Mouse (Mus musculus) limb, embryonic 14.5 days (tissue): ENCODE measurements around the gene Chad. TPM values are rescaled to one million over a fixed set of nuclear protein-coding genes. Genes with fewer than 3 reads are reported as not detected.

Experiments
- ATAC-seq: fragments of 200-750 bp; cut with Nextera tagmentation; 2 replicates; pipeline ENCODE4 v1.8.0; 2017; ENCODE audit warnings: low read depth, moderate number of reproducible peaks, moderate TSS enrichment; ENCODE audit not compliant: low FRiP score
- DNase-seq: peaks from one replicate; pipeline ENCODE4 v3.0.0-alpha.2; 2015; ENCODE audit warnings: low spot score
- H3K27ac ChIP-seq: fragments of 300-500 bp; sonication (generic); replicated peaks from 2 replicates; pipeline ENCODE4 v1.5.1; 2014; ENCODE audit warnings: low read depth, mild to moderate bottlenecking, low read length, moderate library complexity, mixed read lengths
- H3K27me3 ChIP-seq: fragments of 300-500 bp; sonication (generic); 2 replicates; pipeline ENCODE4 v1.6.1; 2014; ENCODE audit warnings: low read length, mixed read lengths; ENCODE audit not compliant: control insufficient read depth, insufficient read depth
- H3K36me3 ChIP-seq: fragments of 300-500 bp; sonication (generic); 2 replicates; pipeline ENCODE4 v1.6.1; 2014; ENCODE audit warnings: mild to moderate bottlenecking, low read length, moderate library complexity, mixed read lengths; ENCODE audit not compliant: control insufficient read depth, insufficient read depth
- H3K4me1 ChIP-seq: fragments of 300-500 bp; sonication (generic); 2 replicates; pipeline ENCODE4 v1.6.1; 2014; ENCODE audit warnings: antibody characterized with exemption, low read length, mixed read lengths; ENCODE audit not compliant: control insufficient read depth, insufficient read depth
- H3K4me2 ChIP-seq: fragments of 300-500 bp; sonication (generic); replicated peaks from 2 replicates; pipeline ENCODE4 v1.6.1; 2014; ENCODE audit warnings: low read depth, mild to moderate bottlenecking, low read length, moderate library complexity; ENCODE audit not compliant: severe bottlenecking
- H3K4me3 ChIP-seq: fragments of 300-500 bp; sonication (generic); replicated peaks from 2 replicates; pipeline ENCODE4 v1.5.1; 2014; ENCODE audit warnings: low read length
- H3K9ac ChIP-seq: fragments of 300-500 bp; sonication (generic); 2 replicates; pipeline ENCODE4 v1.6.1; 2014; ENCODE audit warnings: mild to moderate bottlenecking, low read depth, low read length, moderate library complexity; ENCODE audit not compliant: severe bottlenecking
- H3K9me3 ChIP-seq: fragments of 300-500 bp; sonication (generic); 2 replicates; pipeline ENCODE4 v1.6.1; 2016; ENCODE audit warnings: low read length; ENCODE audit not compliant: control insufficient read depth
- POLR2A ChIP-seq: fragments of 200-500 bp; IDR thresholded peaks from 2 replicates; pipeline ENCODE4 v1.8.0; 2012; ENCODE audit warnings: inconsistent platforms, mild to moderate bottlenecking, moderate library complexity, borderline replicate concordance; ENCODE audit not compliant: insufficient read depth, insufficient read length; ENCODE audit errors: extremely low read depth
- WGBS: fragments of 180-500 bp; shearing (Covaris S2); extraction: QIAGEN DNeasy Blood & Tissue Kit; methylation state at CpG from one replicate; pipeline ENCODE4 v1.1.7; 2014; 5-methylcytosine and 5-hydroxymethylcytosine counted together
- polyA plus RNA-seq, 2 experiments: library from polyadenylated mRNA; depleted of rRNA in 1 of 2; stranded (reverse) in 1 of 2; unstranded in 1 of 2; fragments of >200 nt; fragmentation: Nextera tagmentation in 1 of 2; extraction: Ambion mirVana in 1 of 2; gene quantifications; 2 replicates each; pipeline versions ENCODE4 v1.2.1 to v1.2.3; 2012 to 2014

Gene Chad
- polyA plus RNA-seq, 2 experiments, result 18.2 to 29.5 TPM

DNA sequence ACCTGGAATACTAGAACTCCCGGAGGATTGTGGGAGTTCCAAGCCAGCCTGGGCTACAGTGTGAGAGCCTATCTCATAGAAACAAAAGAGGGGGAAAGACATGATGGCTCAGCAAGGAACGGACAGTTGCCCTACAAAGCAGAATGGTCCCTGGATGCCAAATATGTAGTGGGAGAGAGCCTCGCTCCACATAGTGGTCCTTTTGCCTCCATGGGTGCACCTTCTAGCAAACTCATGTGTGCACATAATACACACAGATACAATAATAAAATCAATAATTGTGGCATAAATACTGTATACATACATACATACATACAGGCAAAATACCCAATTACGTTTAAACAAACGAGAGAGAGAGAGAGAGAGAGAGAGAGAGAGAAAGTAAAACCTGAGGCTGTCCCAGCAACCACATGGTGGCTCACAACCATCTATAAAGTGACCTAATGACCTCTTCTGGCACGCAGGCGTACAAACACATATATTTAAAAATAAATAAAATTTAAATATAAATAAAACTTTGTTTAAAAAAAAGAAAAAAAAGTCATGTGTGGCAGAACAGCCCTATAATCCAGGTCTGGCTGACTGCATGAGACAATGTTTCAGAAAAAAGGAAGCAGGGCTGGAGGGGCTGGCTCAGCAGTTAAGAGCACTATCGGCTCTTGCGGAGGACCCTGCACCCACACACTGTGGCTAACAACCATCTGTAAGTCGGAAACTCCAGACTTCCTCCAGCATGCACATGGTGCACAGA lies 15.0 kb upstream of the Chad start:
- TF ChIP-seq POLR2A, result no peak
- Histone ChIP-seq H3K9ac (no peak overlapping the region), H3K36me3 (no peaks in the 10 kb centered on the region), H3K27ac (0 out of 2 replicates have a peak overlapping the region, but pooled peaks have one; percentile 10), H3K9me3 (no peaks in the 10 kb centered on the region), H3K4me2 (0 out of 2 replicates have a peak overlapping the region, but pooled peaks have one; percentile 78), H3K4me1 (peaks cover 12% of the 10 kb centered on the region), H3K4me3 (no peak overlapping the region), H3K27me3 (no peaks in the 10 kb centered on the region)
- no peak for ATAC-seq
- no peak for DNase-seq
- 64% methylated on average over 10 of the region's 10 CpGs for WGBS

DNA sequence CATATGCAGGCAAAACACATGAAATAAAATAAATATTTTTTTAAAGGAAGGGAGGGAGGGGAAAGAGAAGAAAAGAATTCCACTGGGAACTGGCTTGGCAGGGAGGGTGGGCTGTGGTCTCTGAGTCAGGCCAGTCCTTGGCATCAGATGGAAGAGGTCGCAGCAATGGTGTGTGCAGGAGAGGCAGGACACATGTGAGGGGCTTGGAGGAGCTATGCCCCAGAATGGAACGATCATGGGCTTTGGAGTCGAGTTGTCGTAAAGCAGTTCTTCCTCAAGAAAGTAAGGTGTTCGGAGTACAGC lies 14.5 kb upstream of the Chad start:
- no peak for DNase-seq
- no peaks in the 10 kb centered on the region for H3K9me3 ChIP-seq
- H3K4me2 ChIP-seq, result no peak overlapping the region
- no peak for TF ChIP-seq POLR2A
- H3K9ac ChIP-seq, result no peak overlapping the region
- H3K27me3 ChIP-seq, result no peaks in the 10 kb centered on the region
- H3K36me3 ChIP-seq, result no peaks in the 10 kb centered on the region
- ATAC-seq, result no peak
- 74% methylated on average over 5 of the region's 5 CpGs for WGBS
- H3K4me1 ChIP-seq, result peaks cover 12% of the 10 kb centered on the region
- no peak overlapping the region for H3K4me3 ChIP-seq
- peak overlapping the region; percentile 33; the same call in 1 of the 2 replicates for H3K27ac ChIP-seq

DNA sequence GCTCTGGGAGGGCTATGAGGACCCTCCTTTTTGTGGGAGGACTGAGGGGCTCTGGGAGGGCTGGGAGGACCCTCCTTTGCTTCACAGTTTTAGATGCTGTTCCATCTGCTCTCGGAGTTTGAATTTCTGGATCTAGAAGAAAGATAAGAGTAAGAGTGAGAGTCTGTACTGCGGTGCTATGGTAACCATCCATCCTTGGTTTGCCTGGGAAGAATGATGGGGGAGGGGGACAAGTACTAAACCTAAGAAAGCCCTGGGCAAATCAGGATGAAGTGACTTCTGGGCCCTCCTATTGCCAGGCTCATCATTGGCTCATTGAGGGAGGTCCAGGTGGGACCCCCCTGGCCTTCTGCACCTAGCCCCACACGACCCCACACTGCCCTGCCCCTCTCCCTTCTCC lies 6.6 kb upstream of the Chad start:
- H3K4me3 ChIP-seq, result no peak overlapping the region
- WGBS, result 81% methylated on average over 3 of the region's 3 CpGs
- ATAC-seq (no peak), DNase-seq (no peak)
- H3K27ac ChIP-seq, result no peak overlapping the region
- H3K27me3 ChIP-seq, result no peaks in the 10 kb centered on the region
- H3K9me3 ChIP-seq, result no peaks in the 10 kb centered on the region
- no peaks in the 10 kb centered on the region for H3K4me1 ChIP-seq
- no peak for TF ChIP-seq POLR2A
- H3K9ac ChIP-seq, result no peak overlapping the region
- peaks cover 16% of the 10 kb centered on the region for H3K36me3 ChIP-seq
- H3K4me2 ChIP-seq, result no peak overlapping the region

DNA sequence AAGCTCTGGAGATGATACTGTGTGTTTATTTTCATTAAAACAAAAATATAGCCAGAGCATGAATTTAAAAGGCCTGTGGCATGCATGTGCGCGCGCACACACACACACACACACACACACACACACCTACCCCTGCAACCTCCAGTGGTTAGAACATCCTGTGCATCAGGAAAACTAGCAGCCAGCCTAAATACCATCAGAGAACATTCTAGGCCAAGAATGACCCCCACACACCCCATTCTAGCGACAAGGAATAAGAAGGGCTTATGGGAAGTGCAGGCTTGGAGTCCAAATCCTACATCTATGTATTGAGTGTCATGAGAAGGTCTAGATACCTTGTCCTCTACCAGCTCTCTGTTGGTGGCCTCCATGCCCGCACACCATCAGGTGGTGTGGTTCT lies 1.5 kb upstream of the Chad start:
- TF ChIP-seq POLR2A, result no peak
- 100% methylated on average over 5 of the region's 5 CpGs for WGBS
- ATAC-seq (no peak), DNase-seq (no peak)
- Histone ChIP-seq H3K4me2 (peak overlapping the region; percentile 47), H3K4me3 (no peak overlapping the region), H3K36me3 (peaks cover 15% of the 10 kb centered on the region), H3K27me3 (peaks cover 15% of the 10 kb centered on the region; the same call in 1 of the 2 replicates), H3K9ac (no peak overlapping the region), H3K27ac (no peak overlapping the region), H3K9me3 (no peaks in the 10 kb centered on the region), H3K4me1 (peaks cover 13% of the 10 kb centered on the region; the same call in 1 of the 2 replicates)

DNA sequence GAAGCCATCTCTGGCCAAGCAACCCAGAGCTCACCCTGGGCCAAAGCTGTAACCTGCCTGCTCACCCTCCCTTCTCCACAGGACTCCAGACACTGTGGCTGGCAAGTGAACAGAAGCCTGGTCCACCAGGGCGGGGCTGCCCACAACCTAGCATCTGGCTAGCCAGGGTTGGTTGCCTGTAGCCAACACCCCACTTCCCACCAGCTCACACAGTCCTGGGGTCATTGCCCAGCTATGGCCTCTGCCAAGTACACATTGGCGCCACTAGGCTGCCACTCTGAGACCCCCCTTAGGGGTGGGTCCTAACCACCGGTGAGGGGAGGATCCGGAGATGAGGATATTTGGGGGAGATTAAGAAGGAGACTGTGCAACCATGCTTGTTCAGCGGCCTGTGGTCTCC lies 1.0 kb upstream of the Chad start:
- Histone ChIP-seq H3K4me1 (peaks cover 13% of the 10 kb centered on the region; the same call in 1 of the 2 replicates), H3K4me3 (peak overlapping the region; percentile 29), H3K27me3 (peaks cover 15% of the 10 kb centered on the region; the same call in 1 of the 2 replicates), H3K27ac (peak overlapping the region; percentile 50; the same call in 1 of the 2 replicates), H3K36me3 (peaks cover 15% of the 10 kb centered on the region), H3K9me3 (no peaks in the 10 kb centered on the region), H3K9ac (no peak overlapping the region), H3K4me2 (peak overlapping the region; percentile 47)
- DNase-seq (no peak), ATAC-seq (peak; percentile 11; the same call in 1 of the 2 replicates)
- TF ChIP-seq POLR2A, result no peak
- WGBS, result 51% methylated on average over 5 of the region's 5 CpGs
